Mouse (Mus musculus) G1E (cell line): ENCODE measurements at regions not wholly inside any gene's neighbourhood (a gene's known extent, or its start where the extent isn't known, plus 50 kb on each side); places are given as distances from the start of the nearest gene placed in this dataset.
A peak's percentile ranks its signal among the peaks of the same experiment; 100 is the strongest.

ENCODE experiments used
- ATAC-seq: 2 replicates; pipeline ENCODE4 v1.8.0; 2016; ENCODE audit warnings: mild to moderate bottlenecking; ENCODE audit not compliant: insufficient number of reproducible peaks, poor library complexity, low FRiP score, severe bottlenecking; ENCODE audit errors: extremely low read depth
- DNase-seq: peaks from one replicate; pipeline ENCODE4 v3.0.0; 2012; ENCODE audit warnings: low spot score
- H3K27me3 ChIP-seq: 2 replicates; pipeline ENCODE4 v1.6.1; 2012; ENCODE audit warnings: mild to moderate bottlenecking, low read length, inconsistent platforms; ENCODE audit not compliant: insufficient read depth
- H3K36me3 ChIP-seq: replicated peaks from 2 replicates; pipeline ENCODE3; 2012; ENCODE audit warnings: mild to moderate bottlenecking, inconsistent platforms
- H3K4me1 ChIP-seq: 2 replicates; pipeline ENCODE4 v1.6.1; 2012; ENCODE audit warnings: low read depth, low read length, inconsistent platforms, mixed read lengths; ENCODE audit not compliant: insufficient read depth
- H3K4me3 ChIP-seq: 2 replicates; pipeline ENCODE4 v1.5.1; 2012; ENCODE audit warnings: low read depth, mild to moderate bottlenecking, inconsistent platforms, low read length, moderate library complexity, mixed read lengths
- H3K9me3 ChIP-seq: replicated peaks from 2 replicates; pipeline ENCODE4 v1.6.1; 2012; ENCODE audit warnings: inconsistent platforms
- CTCF ChIP-seq: IDR thresholded peaks from 2 replicates; pipeline ENCODE4 v1.5.1; 2012; ENCODE audit warnings: low read depth, low read length, inconsistent platforms, mixed read lengths
- GATA1 ChIP-seq: IDR thresholded peaks from 2 replicates; pipeline ENCODE4 v1.6.1; 2012; ENCODE audit warnings: borderline replicate concordance, low read length, inconsistent platforms, mixed read lengths
- GATA2 ChIP-seq: IDR thresholded peaks from 2 replicates; pipeline ENCODE4 v1.6.1; 2012; ENCODE audit warnings: low read depth, low read length, inconsistent platforms, borderline replicate concordance
- POLR2AphosphoS5 ChIP-seq: IDR thresholded peaks from 2 replicates; pipeline ENCODE4 v1.6.1; 2012; ENCODE audit warnings: low read depth, low read length, inconsistent platforms; ENCODE audit not compliant: insufficient replicate concordance
- TAL1 ChIP-seq: conservative IDR thresholded peaks from 2 replicates; pipeline ENCODE4 v1.6.1; 2012; ENCODE audit warnings: low read depth, low read length, inconsistent platforms, mixed read lengths

GRCm38 (mm10) chr13:97705926-97706325 lies 54.5 kb downstream of the Gm10260 start:
- TF ChIP-seq GATA2, result no peak
- TF ChIP-seq TAL1, result no peak
- TF ChIP-seq GATA1, result no peak
- no peak for TF ChIP-seq POLR2AphosphoS5
- TF ChIP-seq CTCF, result no peak
- Histone ChIP-seq H3K27me3 (no peaks in the 10 kb centered on the region), H3K4me1 (peaks cover 9% of the 10 kb centered on the region), H3K9me3 (no peaks in the 10 kb centered on the region), H3K4me3 (no peak overlapping the region), H3K36me3 (no peaks in the 10 kb centered on the region)
- ATAC-seq (no peak), DNase-seq (no peak)

DNA sequence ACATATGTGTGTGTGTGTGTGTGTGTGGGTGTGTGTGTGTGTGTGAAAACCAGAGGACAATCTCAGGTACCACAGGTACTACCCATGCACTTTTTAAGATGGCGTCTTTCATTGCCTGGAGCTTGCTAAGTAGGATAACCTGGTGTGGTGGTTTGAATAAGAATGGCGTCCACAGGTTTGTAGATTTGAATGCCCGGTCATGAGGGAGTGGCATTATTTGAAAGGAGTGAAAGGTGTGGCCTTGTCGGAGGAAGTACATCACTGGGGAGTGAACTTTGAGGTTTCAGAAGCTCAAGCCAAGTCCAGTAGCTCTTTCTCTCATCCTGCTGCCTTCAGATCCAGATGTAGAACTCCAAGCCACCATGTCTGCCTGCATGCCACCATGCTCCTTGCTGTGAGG lies 55.9 kb downstream of the Gm10260 start:
- H3K9me3 ChIP-seq, result no peaks in the 10 kb centered on the region
- DNase-seq, result no peak
- TF ChIP-seq GATA2 (no peak), POLR2AphosphoS5 (no peak), GATA1 (no peak), TAL1 (no peak), CTCF (no peak)

GRCm38 (mm10) chr13:97698967-97699366 lies 61.5 kb downstream of the Gm10260 start:
- Histone ChIP-seq H3K36me3 (no peaks in the 10 kb centered on the region), H3K27me3 (no peaks in the 10 kb centered on the region), H3K4me3 (no peak overlapping the region; the same call in 1 of the 2 replicates), H3K4me1 (peaks cover 39% of the 10 kb centered on the region), H3K9me3 (no peaks in the 10 kb centered on the region)
- ATAC-seq (peak; percentile 86), DNase-seq (peak; percentile 48)
- TF ChIP-seq CTCF (no peak), POLR2AphosphoS5 (no peak), TAL1 (no peak), GATA2 (no peak), GATA1 (no peak)

More for the DNA sequence above, 55.9 kb downstream of the Gm10260 start:
- no peak for ATAC-seq
- Histone ChIP-seq H3K36me3 (no peaks in the 10 kb centered on the region), H3K4me3 (no peak overlapping the region), H3K27me3 (no peaks in the 10 kb centered on the region), H3K4me1 (peaks cover 14% of the 10 kb centered on the region)

GRCm38 (mm10) chr13:97698317-97698716 lies 62.1 kb downstream of the Gm10260 start:
- no peaks in the 10 kb centered on the region for H3K36me3 ChIP-seq
- H3K4me3 ChIP-seq, result no peak overlapping the region
- no peak for TF ChIP-seq GATA1
- peak; percentile 36 for TF ChIP-seq TAL1
- ATAC-seq (no peak), DNase-seq (no peak)
- no peaks in the 10 kb centered on the region for H3K9me3 ChIP-seq
- peaks cover 39% of the 10 kb centered on the region for H3K4me1 ChIP-seq
- H3K27me3 ChIP-seq, result no peaks in the 10 kb centered on the region

DNA sequence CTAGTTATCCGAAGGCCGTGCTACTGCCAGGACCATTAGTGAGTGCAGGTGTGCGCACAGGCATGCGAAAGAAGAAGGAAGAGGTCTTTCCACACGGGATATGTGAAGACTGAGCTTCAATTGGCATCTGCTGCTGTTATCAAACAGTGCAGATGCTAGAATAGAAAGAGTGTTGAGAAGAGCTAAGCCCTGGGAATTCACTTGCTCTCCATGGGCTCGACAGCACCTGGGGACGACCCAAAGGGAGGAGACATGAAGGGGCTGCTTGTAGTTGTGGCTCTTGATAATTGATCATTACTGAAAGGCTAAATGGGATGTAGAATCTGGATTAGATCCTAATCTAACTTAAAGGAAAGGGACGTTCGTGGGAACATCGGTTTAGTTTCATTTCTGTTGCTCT lies 63.2 kb downstream of the Gm10260 start:
- no peak for ATAC-seq
- no peaks in the 10 kb centered on the region for H3K36me3 ChIP-seq
- TF ChIP-seq CTCF (no peak), GATA1 (no peak), POLR2AphosphoS5 (no peak), GATA2 (no peak), TAL1 (no peak)
- DNase-seq, result no peak
- H3K27me3 ChIP-seq, result no peaks in the 10 kb centered on the region
- H3K4me1 ChIP-seq, result peaks cover 39% of the 10 kb centered on the region
- no peak overlapping the region for H3K4me3 ChIP-seq
- no peaks in the 10 kb centered on the region for H3K9me3 ChIP-seq

DNA sequence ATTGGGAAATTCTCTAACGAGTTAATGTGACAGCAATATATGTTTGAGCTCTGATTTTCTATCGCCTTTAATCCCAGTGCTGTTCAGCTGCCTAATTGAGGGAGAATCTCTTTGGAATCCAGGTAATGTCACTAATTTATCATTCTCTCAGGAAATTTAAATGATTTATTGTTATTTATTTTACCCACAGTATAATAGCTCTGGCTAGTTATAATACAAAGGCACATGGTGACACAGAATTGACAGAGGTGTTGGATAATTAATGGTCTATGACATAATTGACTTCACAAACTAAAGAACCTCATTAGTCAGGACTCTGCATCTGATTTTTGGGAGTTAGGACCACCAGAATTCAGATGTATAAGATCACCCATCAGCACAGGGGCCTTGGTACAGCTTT lies 65.4 kb downstream of the Gm10260 start:
- DNase-seq, result no peak
- peaks cover 39% of the 10 kb centered on the region for H3K4me1 ChIP-seq
- no peaks in the 10 kb centered on the region for H3K27me3 ChIP-seq
- no peak for TF ChIP-seq GATA2
- no peak for TF ChIP-seq GATA1
- TF ChIP-seq TAL1, result no peak
- no peak for TF ChIP-seq POLR2AphosphoS5
- no peak for TF ChIP-seq CTCF
- no peak for ATAC-seq
- no peaks in the 10 kb centered on the region for H3K36me3 ChIP-seq
- H3K4me3 ChIP-seq, result no peak overlapping the region
- H3K9me3 ChIP-seq, result no peaks in the 10 kb centered on the region

DNA sequence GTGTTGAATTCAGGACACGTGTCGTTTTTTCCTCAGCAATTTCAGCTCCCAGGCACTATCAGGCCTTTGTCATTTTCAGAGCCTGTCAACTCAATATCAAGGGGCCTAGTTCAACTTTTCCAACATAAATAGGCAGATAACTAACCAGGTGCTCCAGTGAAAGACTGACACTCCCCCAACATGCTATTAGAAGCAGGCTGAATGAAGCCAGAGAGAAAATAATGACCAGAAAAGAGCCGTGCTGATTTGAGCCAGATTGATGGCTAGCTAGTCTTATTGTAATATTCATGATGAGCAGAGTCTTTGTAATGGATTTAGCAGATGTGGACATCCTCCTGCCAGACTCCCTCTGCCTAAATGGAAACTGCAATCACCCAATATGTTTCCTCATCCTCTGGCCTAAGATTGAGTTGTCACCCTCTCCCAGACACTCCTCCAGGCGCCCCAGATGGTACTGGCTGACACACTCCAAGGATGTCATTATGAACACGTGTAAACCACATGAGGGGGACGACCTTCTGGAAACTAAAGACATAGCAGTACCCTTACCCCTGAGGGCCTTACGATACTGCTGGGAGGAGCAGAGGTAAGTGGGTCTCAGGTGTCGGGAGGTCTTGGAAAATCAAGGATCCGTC lies 66.0 kb downstream of the Gm10260 start:
- TF ChIP-seq CTCF (no peak), TAL1 (no peak), GATA1 (no peak), POLR2AphosphoS5 (no peak)
- no peak for ATAC-seq
- DNase-seq, result no peak

More for the DNA sequence above, 66.0 kb downstream of the Gm10260 start:
- H3K4me3 ChIP-seq, result no peak overlapping the region
- peaks cover 33% of the 10 kb centered on the region for H3K4me1 ChIP-seq
- no peaks in the 10 kb centered on the region for H3K36me3 ChIP-seq
- no peaks in the 10 kb centered on the region for H3K27me3 ChIP-seq
- H3K9me3 ChIP-seq, result no peaks in the 10 kb centered on the region
